Mouse (Mus musculus) G1E (cell line): ENCODE measurements at regions not wholly inside any gene's neighbourhood (a gene's known extent, or its start where the extent isn't known, plus 50 kb on each side); places are given as distances from the start of the nearest gene placed in this dataset.

ENCODE experiments used
- ATAC-seq: 2 replicates; pipeline ENCODE4 v1.8.0; 2016; ENCODE audit warnings: mild to moderate bottlenecking; ENCODE audit not compliant: insufficient number of reproducible peaks, poor library complexity, low FRiP score, severe bottlenecking; ENCODE audit errors: extremely low read depth
- DNase-seq: peaks from one replicate; pipeline ENCODE4 v3.0.0; 2012; ENCODE audit warnings: low spot score
- H3K27me3 ChIP-seq: 2 replicates; pipeline ENCODE4 v1.6.1; 2012; ENCODE audit warnings: mild to moderate bottlenecking, low read length, inconsistent platforms; ENCODE audit not compliant: insufficient read depth
- H3K36me3 ChIP-seq: replicated peaks from 2 replicates; pipeline ENCODE3; 2012; ENCODE audit warnings: mild to moderate bottlenecking, inconsistent platforms
- H3K4me1 ChIP-seq: 2 replicates; pipeline ENCODE4 v1.6.1; 2012; ENCODE audit warnings: low read depth, low read length, inconsistent platforms, mixed read lengths; ENCODE audit not compliant: insufficient read depth
- H3K4me3 ChIP-seq: 2 replicates; pipeline ENCODE4 v1.5.1; 2012; ENCODE audit warnings: low read depth, mild to moderate bottlenecking, inconsistent platforms, low read length, moderate library complexity, mixed read lengths
- H3K9me3 ChIP-seq: replicated peaks from 2 replicates; pipeline ENCODE4 v1.6.1; 2012; ENCODE audit warnings: inconsistent platforms
- CTCF ChIP-seq: IDR thresholded peaks from 2 replicates; pipeline ENCODE4 v1.5.1; 2012; ENCODE audit warnings: low read depth, low read length, inconsistent platforms, mixed read lengths
- GATA1 ChIP-seq: IDR thresholded peaks from 2 replicates; pipeline ENCODE4 v1.6.1; 2012; ENCODE audit warnings: borderline replicate concordance, low read length, inconsistent platforms, mixed read lengths
- GATA2 ChIP-seq: IDR thresholded peaks from 2 replicates; pipeline ENCODE4 v1.6.1; 2012; ENCODE audit warnings: low read depth, low read length, inconsistent platforms, borderline replicate concordance
- POLR2AphosphoS5 ChIP-seq: IDR thresholded peaks from 2 replicates; pipeline ENCODE4 v1.6.1; 2012; ENCODE audit warnings: low read depth, low read length, inconsistent platforms; ENCODE audit not compliant: insufficient replicate concordance
- TAL1 ChIP-seq: conservative IDR thresholded peaks from 2 replicates; pipeline ENCODE4 v1.6.1; 2012; ENCODE audit warnings: low read depth, low read length, inconsistent platforms, mixed read lengths

GRCm38 (mm10) chr8:115448367-115448766 lies 259.2 kb downstream of the Maf start:
- Histone ChIP-seq H3K36me3 (no peaks in the 10 kb centered on the region), H3K4me1 (no peaks in the 10 kb centered on the region), H3K9me3 (peaks cover 57% of the 10 kb centered on the region), H3K27me3 (no peaks in the 10 kb centered on the region), H3K4me3 (no peak overlapping the region)
- no peak for DNase-seq
- no peak for ATAC-seq
- TF ChIP-seq TAL1 (no peak), CTCF (no peak), GATA2 (no peak), POLR2AphosphoS5 (no peak), GATA1 (no peak)

GRCm38 (mm10) chr8:115444519-115444918 lies 263.1 kb downstream of the Maf start:
- H3K4me3 ChIP-seq, result no peak overlapping the region
- no peaks in the 10 kb centered on the region for H3K27me3 ChIP-seq
- no peak for DNase-seq
- H3K4me1 ChIP-seq, result no peaks in the 10 kb centered on the region
- no peak for ATAC-seq
- no peak for TF ChIP-seq GATA2
- H3K9me3 ChIP-seq, result peaks cover 68% of the 10 kb centered on the region
- H3K36me3 ChIP-seq, result no peaks in the 10 kb centered on the region

- Histone ChIP-seq H3K9me3 (peaks cover 69% of the 10 kb centered on the region), H3K36me3 (no peaks in the 10 kb centered on the region), H3K4me1 (no peaks in the 10 kb centered on the region)
Observed at GRCm38 (mm10) chr8:115441943-115442550, 265.5 kb downstream of the Maf start.

GRCm38 (mm10) chr8:115441323-115441722 lies 266.3 kb downstream of the Maf start:
- Histone ChIP-seq H3K4me3 (no peak overlapping the region), H3K9me3 (peaks cover 71% of the 10 kb centered on the region), H3K27me3 (no peaks in the 10 kb centered on the region), H3K36me3 (no peaks in the 10 kb centered on the region), H3K4me1 (no peaks in the 10 kb centered on the region)
- no peak for TF ChIP-seq GATA2
- TF ChIP-seq GATA1, result no peak
- no peak for DNase-seq
- no peak for ATAC-seq

More at GRCm38 (mm10) chr8:115441943-115442550, 265.5 kb downstream of the Maf start:
- no peaks in the 10 kb centered on the region for H3K27me3 ChIP-seq
- ATAC-seq (no peak), DNase-seq (no peak)
- no peak overlapping the region for H3K4me3 ChIP-seq
- TF ChIP-seq CTCF (no peak), GATA1 (no peak), POLR2AphosphoS5 (no peak), TAL1 (no peak), GATA2 (no peak)

GRCm38 (mm10) chr8:115440151-115440550 lies 267.4 kb downstream of the Maf start:
- Histone ChIP-seq H3K36me3 (no peaks in the 10 kb centered on the region), H3K4me3 (no peak overlapping the region), H3K27me3 (no peaks in the 10 kb centered on the region), H3K4me1 (no peaks in the 10 kb centered on the region), H3K9me3 (peaks cover 65% of the 10 kb centered on the region)
- DNase-seq, result no peak
- no peak for TF ChIP-seq POLR2AphosphoS5
- TF ChIP-seq GATA2, result no peak
- TF ChIP-seq GATA1, result no peak
- no peak for TF ChIP-seq CTCF
- TF ChIP-seq TAL1, result no peak
- ATAC-seq, result no peak

GRCm38 (mm10) chr8:115439512-115439911 lies 268.1 kb downstream of the Maf start:
- Histone ChIP-seq H3K4me1 (no peaks in the 10 kb centered on the region), H3K4me3 (no peak overlapping the region; the same call in 1 of the 2 replicates), H3K9me3 (peaks cover 62% of the 10 kb centered on the region), H3K27me3 (no peaks in the 10 kb centered on the region), H3K36me3 (no peaks in the 10 kb centered on the region)
- TF ChIP-seq CTCF, result no peak
- no peak for TF ChIP-seq TAL1
- TF ChIP-seq GATA2, result no peak
- TF ChIP-seq GATA1, result no peak
- no peak for TF ChIP-seq POLR2AphosphoS5
- DNase-seq (no peak), ATAC-seq (no peak)

GRCm38 (mm10) chr8:115437956-115438355 lies 269.6 kb downstream of the Maf start:
- Histone ChIP-seq H3K9me3 (peaks cover 70% of the 10 kb centered on the region), H3K36me3 (no peaks in the 10 kb centered on the region), H3K27me3 (no peaks in the 10 kb centered on the region), H3K4me3 (no peak overlapping the region), H3K4me1 (no peaks in the 10 kb centered on the region)
- no peak for TF ChIP-seq CTCF
- TF ChIP-seq TAL1, result no peak
- TF ChIP-seq GATA1, result no peak
- TF ChIP-seq GATA2, result no peak
- TF ChIP-seq POLR2AphosphoS5, result no peak
- no peak for DNase-seq
- ATAC-seq, result no peak
